Mouse (Mus musculus): Measurements from ENCODE around the gene Abl2.

- TF ChIP-seq EP300 (IDR thresholded peaks at IDR 0.05) (no peak), CTCF (IDR thresholded peaks at IDR 0.05) (no peak)
Observed at GRCm38 (mm10) chr1:156533911-156534310, 24.7 kb upstream of the Abl2 start.
